Mouse (Mus musculus): ENCODE results near the gene Gm3045.
A peak's percentile ranks its signal among the peaks of the same experiment; 100 is the strongest.

The Gm3045 gene

DNA sequence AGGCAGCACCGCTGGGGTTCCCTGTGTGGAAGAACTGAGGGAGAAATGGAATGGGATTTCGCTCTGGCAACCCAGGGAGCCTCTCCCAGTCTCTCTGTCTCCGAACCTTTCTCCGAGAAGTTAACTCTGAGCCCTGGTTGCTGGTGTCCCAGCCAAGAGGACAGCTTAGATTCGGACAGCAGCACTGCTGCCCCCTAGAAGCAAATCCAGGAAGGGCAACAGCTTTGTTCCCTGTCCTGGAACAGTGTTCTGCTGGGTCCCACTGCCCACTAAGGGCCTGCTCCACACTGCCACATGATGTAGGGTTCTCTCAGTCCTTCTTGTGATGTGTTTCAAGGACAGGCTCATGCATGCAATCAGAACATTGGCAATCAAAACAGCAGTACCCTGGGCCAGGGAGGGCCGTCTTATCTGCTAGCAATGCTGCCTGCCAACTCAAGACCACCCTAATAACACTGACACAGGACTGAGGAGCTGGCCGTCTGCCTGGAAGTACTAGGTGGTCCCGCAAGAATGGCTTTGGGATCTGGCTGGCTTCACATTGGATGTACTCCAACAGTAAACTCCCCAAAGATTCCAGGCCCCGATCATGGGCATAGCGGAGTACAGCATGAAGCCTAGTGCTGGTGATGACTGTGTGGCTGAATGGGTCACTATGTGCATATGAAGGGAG, 9.4 kb downstream of the Gm3045 start:
- DNase-seq (ENCODE audit: low read depth, low spot score): no peak

DNA sequence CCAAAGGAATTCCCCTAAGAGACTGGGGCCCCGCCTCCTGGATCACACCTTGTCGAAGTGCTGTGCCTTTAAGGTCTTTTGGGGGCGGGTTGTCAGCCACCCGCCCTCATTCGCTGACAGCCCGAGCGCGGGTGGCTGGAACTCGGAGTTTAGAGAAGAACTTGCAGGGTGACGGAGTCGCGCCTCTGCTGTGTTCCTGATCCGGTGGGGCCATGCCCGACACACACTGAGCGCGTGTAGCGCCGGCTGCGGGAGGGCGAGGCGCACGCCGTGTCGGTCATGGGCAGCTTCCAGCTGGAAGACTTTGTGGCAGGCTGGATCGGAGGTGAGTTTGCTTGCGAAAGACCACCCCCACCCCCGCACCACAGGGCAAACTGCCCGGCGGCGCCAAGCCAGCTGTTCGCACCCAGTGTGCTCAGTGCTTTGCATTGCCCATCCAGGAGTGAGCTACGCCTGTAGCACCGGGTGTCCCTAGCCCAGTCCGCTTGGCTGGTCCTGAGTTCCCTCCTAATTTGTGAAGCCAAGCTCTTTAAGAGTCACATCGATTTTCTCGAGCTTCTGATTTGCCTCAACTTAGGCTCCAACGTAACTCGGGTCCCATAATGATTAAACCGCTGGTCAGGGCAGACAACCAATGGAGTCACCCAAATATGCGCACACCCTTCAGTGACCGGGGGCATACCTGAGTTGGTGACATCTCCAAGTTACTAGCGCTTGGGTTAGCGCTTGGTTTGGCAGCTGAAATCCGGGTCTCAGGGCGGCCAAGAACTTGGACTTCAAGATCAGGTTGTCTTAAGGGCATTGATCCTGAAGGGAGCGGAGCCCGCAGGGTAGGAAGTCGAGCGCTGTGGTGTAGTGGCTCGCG, 12.0 kb downstream of the Gm3045 start, which contains the start of gene Slc25a48:
Gene Slc25a48, plus strand, starts transcription at position 145 of the 865 bp plus-strand sequence.
- DNase-seq (ENCODE audit: low read depth, low spot score): peak; percentile 42

GRCm38 (mm10) chr13:56443411-56443810, 17.0 kb downstream of the Gm3045 start:
- no peak for DNase-seq (ENCODE audit: low read depth, low spot score)

GRCm38 (mm10) chr13:56444112-56444511, 17.7 kb downstream of the Gm3045 start:
- no peak for DNase-seq (ENCODE audit: low read depth, low spot score)

DNA sequence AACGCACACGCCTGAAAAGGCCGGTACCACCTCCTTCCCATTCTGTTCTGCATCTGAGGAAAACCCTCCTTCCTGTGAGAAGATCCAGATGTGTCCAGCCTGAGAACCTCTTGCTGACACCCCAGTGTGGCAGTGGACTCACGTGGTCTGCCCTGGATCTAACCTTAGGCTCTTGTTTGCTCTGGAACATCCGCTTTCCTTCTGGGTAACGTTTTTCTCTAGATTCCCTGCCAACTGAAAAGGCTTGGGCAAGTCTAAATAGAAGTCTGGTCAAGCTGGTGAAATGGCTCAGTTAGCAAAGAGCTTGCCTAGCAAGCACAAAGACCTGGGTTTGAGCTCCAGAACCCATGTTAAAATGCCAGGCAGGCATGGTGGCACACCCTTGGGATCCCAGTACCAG, 18.6 kb downstream of the Gm3045 start:
- no peak for DNase-seq (ENCODE audit: low read depth, low spot score)

DNA sequence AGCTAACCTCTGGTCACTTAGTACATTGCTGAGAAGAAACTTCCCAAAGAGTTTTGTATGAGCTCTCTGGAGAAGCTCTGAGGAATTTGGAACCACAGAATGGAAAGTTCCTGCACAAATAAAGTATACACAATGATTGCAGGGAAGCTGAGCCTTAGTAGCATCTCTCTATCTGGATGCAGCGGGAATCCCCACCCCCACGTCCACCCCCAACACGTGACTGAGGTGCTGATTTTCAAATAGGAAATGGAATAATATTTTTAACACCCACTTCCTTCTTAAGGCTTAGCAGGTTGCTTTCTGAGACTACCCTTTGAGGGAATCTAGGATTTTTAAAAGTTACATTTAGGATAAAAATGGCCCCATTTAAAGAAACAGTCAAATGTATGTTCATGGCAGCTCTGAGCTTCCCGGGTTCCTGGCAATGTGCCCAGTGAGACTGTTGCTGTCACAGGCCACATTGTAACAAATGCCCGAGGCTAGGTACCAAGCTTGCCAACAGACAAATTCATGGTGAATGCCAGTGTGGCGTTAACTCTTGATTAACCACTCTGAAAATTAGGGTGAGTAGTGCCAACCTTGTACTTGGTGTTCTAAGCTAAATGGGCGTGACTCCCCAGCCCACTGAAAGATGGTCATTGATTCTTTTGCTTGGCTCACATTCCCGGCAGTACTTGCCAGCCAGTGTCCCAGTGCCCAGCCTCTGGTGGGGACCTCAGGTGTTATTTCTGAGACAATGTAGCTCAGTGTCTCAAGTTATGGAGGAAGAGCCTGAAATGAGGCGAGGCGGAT, 23.0 kb downstream of the Gm3045 start:
- no peak for DNase-seq (ENCODE audit: low read depth, low spot score)

GRCm38 (mm10) chr13:56450035-56450434, 23.6 kb downstream of the Gm3045 start:
- no peak for DNase-seq (ENCODE audit: low read depth, low spot score)

GRCm38 (mm10) chr13:56458001-56458400, 31.6 kb downstream of the Gm3045 start:
- DNase-seq (ENCODE audit: low read depth, low spot score): no peak

GRCm38 (mm10) chr13:56461460-56461859, 35.1 kb downstream of the Gm3045 start:
- no peak for DNase-seq (ENCODE audit: low read depth, low spot score)

- DNase-seq (ENCODE audit: low read depth, low spot score): no peak
Observed at GRCm38 (mm10) chr13:56462791-56463190, 36.4 kb downstream of the Gm3045 start.

GRCm38 (mm10) chr13:56463261-56463660, 36.9 kb downstream of the Gm3045 start:
- no peak for DNase-seq (ENCODE audit: low read depth, low spot score)

GRCm38 (mm10) chr13:56463750-56464149, 37.4 kb downstream of the Gm3045 start:
- DNase-seq (ENCODE audit: low read depth, low spot score): no peak

GRCm38 (mm10) chr13:56467786-56468185, 41.4 kb downstream of the Gm3045 start:
- DNase-seq (ENCODE audit: low read depth, low spot score): no peak

DNA sequence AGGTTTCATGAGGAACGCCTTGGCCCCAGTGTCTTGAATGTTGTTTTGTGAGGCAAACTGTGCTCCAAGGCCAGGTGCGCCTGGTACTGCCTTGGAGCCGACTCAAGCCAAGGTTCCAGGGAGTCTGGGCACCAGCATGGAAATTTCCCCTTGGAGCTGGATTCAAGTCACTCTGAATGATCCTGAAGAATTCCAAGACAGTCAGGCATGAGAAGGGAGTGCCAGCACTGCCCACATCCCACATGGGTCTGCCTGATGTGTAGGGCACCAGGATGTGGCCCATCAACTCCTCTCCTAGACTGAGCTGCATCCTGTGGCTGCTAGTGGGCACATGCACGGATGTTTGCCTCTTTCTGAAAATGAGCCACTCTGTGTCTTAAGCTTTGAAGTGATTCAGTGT, 42.1 kb downstream of the Gm3045 start:
- DNase-seq (ENCODE audit: low read depth, low spot score): no peak

DNA sequence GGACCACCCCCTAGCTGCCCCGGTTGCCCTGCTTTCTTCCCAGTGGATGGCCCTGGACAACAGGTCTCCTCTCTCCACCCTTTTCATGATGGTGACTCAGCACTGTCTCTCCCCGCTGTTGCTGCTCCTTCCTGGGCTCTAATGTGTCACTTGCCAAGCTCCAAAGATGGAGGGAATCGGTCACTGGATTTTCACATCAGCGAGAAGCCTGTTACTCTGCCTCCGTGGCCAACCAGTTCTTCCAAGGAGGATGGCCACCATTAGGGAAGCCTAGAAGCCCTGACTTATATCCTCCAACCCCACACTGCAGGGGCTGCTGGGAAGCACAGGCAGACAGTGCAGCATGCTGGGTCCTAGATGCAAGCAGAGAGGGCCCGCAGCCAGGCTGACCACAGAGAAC, 44.8 kb downstream of the Gm3045 start:
- DNase-seq (ENCODE audit: low read depth, low spot score): no peak

GRCm38 (mm10) chr13:56471951-56472350, 45.6 kb downstream of the Gm3045 start:
- no peak for DNase-seq (ENCODE audit: low read depth, low spot score)

GRCm38 (mm10) chr13:56472661-56473060, 46.3 kb downstream of the Gm3045 start:
- no peak for DNase-seq (ENCODE audit: low read depth, low spot score)

DNA sequence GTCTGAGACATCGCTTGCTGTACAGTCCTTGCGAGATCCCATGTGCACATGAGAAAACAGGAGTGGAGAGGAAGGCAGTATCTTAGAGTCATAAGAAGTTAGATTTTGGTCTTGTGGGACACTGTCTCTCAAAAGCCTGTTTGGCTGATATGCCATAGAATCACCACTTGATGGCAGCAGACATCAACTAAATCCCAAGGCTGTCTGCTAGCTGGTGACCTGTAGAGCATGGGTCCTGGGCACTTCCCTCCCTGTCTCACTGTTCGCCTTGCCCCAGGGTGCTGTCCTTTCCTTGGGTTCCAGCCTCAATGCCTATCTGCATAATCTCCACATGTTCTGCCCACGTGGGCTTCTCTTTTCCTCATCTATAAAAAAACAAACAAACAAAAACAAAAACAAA, 49.0 kb downstream of the Gm3045 start:
- DNase-seq (ENCODE audit: low read depth, low spot score): peak; percentile 63

DNA sequence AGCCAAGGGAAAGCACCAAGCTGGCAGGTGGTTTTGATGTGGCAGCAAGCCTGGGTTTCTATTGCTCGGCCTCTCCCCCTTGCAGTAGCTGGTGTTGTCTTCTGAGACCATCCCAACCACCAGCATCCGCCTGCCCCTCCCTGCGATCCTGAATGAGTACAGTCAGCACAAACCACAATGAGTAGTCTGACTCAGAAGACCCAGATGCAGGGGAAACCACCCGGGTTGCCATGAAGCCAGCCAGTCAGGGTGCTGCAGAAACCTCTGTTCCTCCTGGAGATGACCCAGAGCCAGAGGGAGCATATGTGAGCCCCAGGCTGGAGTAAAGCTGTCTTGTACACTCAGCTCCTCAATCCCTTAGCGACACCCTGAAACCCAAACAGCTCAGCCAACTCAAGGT, 50.4 kb downstream of the Gm3045 start:
- DNase-seq (ENCODE audit: low read depth, low spot score): no peak

GRCm38 (mm10) chr13:56477271-56477670, 50.9 kb downstream of the Gm3045 start:
- no peak for DNase-seq (ENCODE audit: low read depth, low spot score)

DNA sequence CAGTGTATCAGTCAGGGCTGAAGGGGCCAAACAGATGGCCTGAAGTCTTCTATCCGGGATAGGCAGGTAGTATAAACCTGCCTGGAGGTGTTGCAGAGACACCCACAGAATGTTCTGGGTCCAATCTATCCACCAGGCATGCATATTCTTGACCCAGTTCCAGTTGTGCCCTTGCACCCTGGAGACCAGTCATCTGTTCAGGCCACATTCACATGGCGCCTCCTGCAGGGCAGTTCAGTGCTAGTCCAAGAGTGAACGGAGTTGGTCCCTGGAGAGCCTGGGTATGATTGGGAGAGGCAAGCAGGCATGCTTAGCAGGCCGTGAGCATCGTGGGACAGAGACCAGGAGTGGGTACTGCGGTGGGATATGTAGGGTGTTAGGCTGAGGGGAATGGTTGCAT, 51.6 kb downstream of the Gm3045 start:
- no peak for DNase-seq (ENCODE audit: low read depth, low spot score)

- DNase-seq (ENCODE audit: low read depth, low spot score): no peak
Observed at GRCm38 (mm10) chr13:56482146-56482545, 55.8 kb downstream of the Gm3045 start, which contains the start of gene Il9. Gene Il9 (minus strand): TSS chr13:56482246.
